12 mouse cellular contexts compared by ENCODE assay signal in genomic region chr9:85948495-85949137, GRCm38 (mm10).
DNase-seq lines count a peak whose midpoint lies in the region; ATAC-seq and TF ChIP-seq lines count a peak whose summit lies in the region.
"Had no signal": no experiment of that assay in that cellular context is flagged by ENCODE, and none has a peak within 500 bp of the region (broad histone marks: within the 10 kb centered on the region; RNA-seq: fewer than 3 reads in every experiment).

No protein-coding gene starts in this region.

- no peak overlapping the region for H3K4me3 ChIP-seq in hindbrain, postnatal 0 days (ENCODE audit: low read length)
- no peak overlapping the region for H3K4me3 ChIP-seq in hindbrain, embryonic 12.5 days
- no peak overlapping the region for H3K4me3 ChIP-seq in forebrain, embryonic 12.5 days (replicated peaks)
- no peak overlapping the region for H3K4me3 ChIP-seq in kidney, embryonic 14.5 days (ENCODE audit: low read length)
- H3K4me3 ChIP-seq: intestine, embryonic 15.5 days; limb, embryonic 12.5 days; neural tube, embryonic 15.5 days had no signal

- H3K27me3 ChIP-seq in hindbrain, postnatal 0 days (ENCODE audit: insufficient read depth, low read length), result no peaks in the 10 kb centered on the region
- H3K27me3 ChIP-seq in hindbrain, embryonic 12.5 days, result no peaks in the 10 kb centered on the region
- no peaks in the 10 kb centered on the region for H3K27me3 ChIP-seq in forebrain, embryonic 12.5 days
- H3K27me3 ChIP-seq in kidney, embryonic 14.5 days (ENCODE audit: control insufficient read depth, insufficient read depth, low read length), result no peaks in the 10 kb centered on the region
- H3K27me3 ChIP-seq: intestine, embryonic 15.5 days; limb, embryonic 12.5 days; neural tube, embryonic 15.5 days had no signal

- intact Hi-C loops in left cerebral cortex, postnatal 14 days (cut with DNase I), result no loop called here

- peak; percentile 31 for TF ChIP-seq CTCF in hindbrain, postnatal 0 days (IDR thresholded peaks at IDR 0.05; ENCODE audit: low read depth)

- H3K4me2 ChIP-seq in hindbrain, postnatal 0 days (ENCODE audit: low read depth, low read length), result no peak overlapping the region
- H3K4me2 ChIP-seq in hindbrain, embryonic 12.5 days (replicated peaks), result no peak overlapping the region
- H3K4me2 ChIP-seq in forebrain, embryonic 12.5 days, result no peak overlapping the region
- H3K4me2 ChIP-seq in kidney, embryonic 14.5 days (replicated peaks; ENCODE audit: low read depth, low read length), result no peak overlapping the region
- H3K4me2 ChIP-seq: intestine, embryonic 15.5 days; limb, embryonic 12.5 days; neural tube, embryonic 15.5 days had no signal

- no peak overlapping the region for H3K27ac ChIP-seq in hindbrain, postnatal 0 days
- no peak overlapping the region for H3K27ac ChIP-seq in hindbrain, embryonic 12.5 days
- no peak overlapping the region for H3K27ac ChIP-seq in forebrain, embryonic 12.5 days
- no peak overlapping the region for H3K27ac ChIP-seq in kidney, embryonic 14.5 days (ENCODE audit: low read depth, low read length)
- H3K27ac ChIP-seq: intestine, embryonic 15.5 days; limb, embryonic 12.5 days; neural tube, embryonic 15.5 days had no signal

- no peaks in the 10 kb centered on the region for H3K36me3 ChIP-seq in hindbrain, postnatal 0 days (ENCODE audit: insufficient read depth, low read length)
- H3K36me3 ChIP-seq in hindbrain, embryonic 12.5 days, result no peaks in the 10 kb centered on the region
- H3K36me3 ChIP-seq in forebrain, embryonic 12.5 days (replicated peaks), result no peaks in the 10 kb centered on the region
- no peaks in the 10 kb centered on the region for H3K36me3 ChIP-seq in kidney, embryonic 14.5 days (ENCODE audit: control insufficient read depth, insufficient read depth, low read length)
- H3K36me3 ChIP-seq: intestine, embryonic 15.5 days; limb, embryonic 12.5 days; neural tube, embryonic 15.5 days had no signal

- no peaks in the 10 kb centered on the region for H3K9me3 ChIP-seq in hindbrain, postnatal 0 days (ENCODE audit: low read length)
- H3K9me3 ChIP-seq in hindbrain, embryonic 12.5 days (replicated peaks), result no peaks in the 10 kb centered on the region
- no peaks in the 10 kb centered on the region for H3K9me3 ChIP-seq in forebrain, embryonic 12.5 days
- 0 out of 2 replicates have a peak, but pooled peaks cover 2% of the 10 kb centered on the region for H3K9me3 ChIP-seq in kidney, embryonic 14.5 days (ENCODE audit: control insufficient read depth, low read length)
- H3K9me3 ChIP-seq: intestine, embryonic 15.5 days; limb, embryonic 12.5 days; neural tube, embryonic 15.5 days had no signal

- ATAC-seq in hindbrain, postnatal 0 days, result no peak
- ATAC-seq in hindbrain, embryonic 12.5 days (ENCODE audit: low FRiP score), result no peak
- peak; percentile 61; the same call in 1 of the 2 replicates for ATAC-seq in forebrain, embryonic 12.5 days (ENCODE audit: low FRiP score)
- no peak for ATAC-seq in kidney, embryonic 14.5 days (ENCODE audit: low FRiP score, low TSS enrichment)
- ATAC-seq: intestine, embryonic 15.5 days had no signal

- 50% methylated on average over 12 of the region's 12 CpGs for WGBS in hindbrain, postnatal 0 days
- WGBS in hindbrain, embryonic 12.5 days, result 61% methylated on average over 12 of the region's 12 CpGs
- 49% methylated on average over 12 of the region's 12 CpGs for WGBS in forebrain, embryonic 12.5 days
- 76% methylated on average over 12 of the region's 12 CpGs for WGBS in kidney, embryonic 14.5 days

- H3K4me1 ChIP-seq in hindbrain, postnatal 0 days (ENCODE audit: insufficient read depth, low read length), result no peaks in the 10 kb centered on the region
- H3K4me1 ChIP-seq in hindbrain, embryonic 12.5 days, result no peaks in the 10 kb centered on the region
- no peaks in the 10 kb centered on the region for H3K4me1 ChIP-seq in forebrain, embryonic 12.5 days
- H3K4me1 ChIP-seq in kidney, embryonic 14.5 days (ENCODE audit: control insufficient read depth, insufficient read depth, low read length), result no peaks in the 10 kb centered on the region
- H3K4me1 ChIP-seq: intestine, embryonic 15.5 days; limb, embryonic 12.5 days; neural tube, embryonic 15.5 days had no signal

- no peak for DNase-seq in hindbrain, postnatal 0 days (ENCODE audit: low spot score)
- peak; percentile 62 for DNase-seq in ES-CJ7 (ENCODE audit: low read depth, low spot score)
- DNase-seq in left cerebral cortex, postnatal 14 days (ENCODE audit: low spot score in 2 of 2), result peak; percentile 52 to 57
- no peak for DNase-seq in spleen, adult 18-20 months
- no peak for DNase-seq in thymus, postnatal 36 days
- DNase-seq: cerebellum, adult 2 months had no signal

- H3K9ac ChIP-seq in hindbrain, postnatal 0 days (replicated peaks; ENCODE audit: low read length), result no peak overlapping the region
- no peak overlapping the region for H3K9ac ChIP-seq in hindbrain, embryonic 12.5 days
- H3K9ac ChIP-seq in forebrain, embryonic 12.5 days, result no peak overlapping the region
- H3K9ac ChIP-seq in kidney, embryonic 14.5 days (ENCODE audit: low read depth, low read length), result no peak overlapping the region
- H3K9ac ChIP-seq: intestine, embryonic 15.5 days; limb, embryonic 12.5 days; neural tube, embryonic 15.5 days had no signal

Comparison
In these comparisons a context has a peak if more than half of its experiments do, and no peak if none do; other contexts are left out.
1. DNase-seq: peak in ES-CJ7 (single experiment) and left cerebral cortex, postnatal 14 days (2 of 2); none in hindbrain, postnatal 0 days (single experiment), spleen, adult 18-20 months (0 of 2) and thymus, postnatal 36 days (0 of 2).